Mouse (Mus musculus) limb, embryonic 11.5 days (tissue): ENCODE measurements around the gene Hnrnpab. TPM values are rescaled to one million over a fixed set of nuclear protein-coding genes. Genes with fewer than 3 reads are reported as not detected.

ENCODE experiments used
- ATAC-seq: fragments of 200-750 bp; cut with Nextera tagmentation; 2 replicates; pipeline ENCODE4 v1.8.0; 2017; ENCODE audit warnings: low read depth; ENCODE audit not compliant: insufficient number of reproducible peaks, low FRiP score, low TSS enrichment
- DNase-seq: peaks from one replicate; pipeline ENCODE4 v3.0.0-alpha.2; 2015; ENCODE audit warnings: low spot score
- H3K27ac ChIP-seq: fragments of 300-500 bp; sonication (generic); replicated peaks from 2 replicates; pipeline ENCODE4 v1.5.1; 2014; ENCODE audit warnings: low read depth, mild to moderate bottlenecking, low read length
- H3K27me3 ChIP-seq: fragments of 300-500 bp; sonication (generic); 2 replicates; pipeline ENCODE4 v1.6.1; 2014; ENCODE audit warnings: mild to moderate bottlenecking, low read length, mixed read lengths; ENCODE audit not compliant: control insufficient read depth, insufficient read depth
- H3K36me3 ChIP-seq: fragments of 300-500 bp; sonication (generic); 2 replicates; pipeline ENCODE4 v1.6.1; 2014; ENCODE audit warnings: mild to moderate bottlenecking, low read length, moderate library complexity, mixed read lengths; ENCODE audit not compliant: control insufficient read depth, insufficient read depth
- H3K4me1 ChIP-seq: fragments of 300-500 bp; sonication (generic); 2 replicates; pipeline ENCODE4 v1.6.1; 2014; ENCODE audit warnings: low read length, mixed read lengths; ENCODE audit not compliant: control insufficient read depth, insufficient read depth
- H3K4me2 ChIP-seq: fragments of 300-500 bp; sonication (generic); 2 replicates; pipeline ENCODE4 v1.6.1; 2014; ENCODE audit warnings: low read depth, mild to moderate bottlenecking, moderate library complexity; ENCODE audit not compliant: severe bottlenecking
- H3K4me3 ChIP-seq: fragments of 300-500 bp; sonication (generic); 2 replicates; pipeline ENCODE4 v1.5.1; 2014; ENCODE audit warnings: low read depth, low read length
- H3K9ac ChIP-seq: fragments of 300-500 bp; sonication (generic); 2 replicates; pipeline ENCODE4 v1.6.1; 2014; ENCODE audit warnings: mild to moderate bottlenecking, low read length
- H3K9me3 ChIP-seq: fragments of 300-500 bp; sonication (generic); 2 replicates; pipeline ENCODE4 v1.6.1; 2016; ENCODE audit warnings: low read length; ENCODE audit not compliant: control insufficient read depth
- WGBS: fragments of 180-500 bp; shearing (Covaris S2); extraction: QIAGEN DNeasy Blood & Tissue Kit; methylation state at CpG from one replicate; pipeline ENCODE4 v1.1.7; 2014; 5-methylcytosine and 5-hydroxymethylcytosine counted together
- polyA plus RNA-seq: library from polyadenylated mRNA; unstranded; fragments of >200 nt; fragmentation: Nextera tagmentation; extraction: Ambion mirVana; gene quantifications from 2 replicates; pipeline ENCODE4 v1.2.1, GENCODE M21; 2014

Gene Hnrnpab
- 796 and 869 TPM in 2 replicates for polyA plus RNA-seq

- Histone ChIP-seq H3K4me3 (peak within 1 kb of the TSS; percentile 99), H3K27me3 (no peaks in the 10 kb centered on the region), H3K9me3 (no peaks in the 10 kb centered on the region), H3K27ac (peak within 1 kb of the TSS; percentile 92), H3K9ac (peak within 1 kb of the TSS; percentile 100), H3K4me2 (peak within 1 kb of the TSS; percentile 89), H3K4me1 (peaks cover 19% of the 10 kb centered on the region), H3K36me3 (peaks cover 30% of the 10 kb centered on the region)
- ATAC-seq = peak; percentile 91
- WGBS = under 1% methylated on average over 91 of the region's 91 CpGs
- DNase-seq = peak; percentile 99
Observed at GRCm38 (mm10) chr11:51606447-51607095, at the start of gene Hnrnpab. TSS of gene Hnrnpab (minus strand) at chr11:51606847.

GRCm38 (mm10) chr11:51654891-51655290 lies 48.2 kb upstream of the Hnrnpab start:
- H3K27me3 ChIP-seq = no peaks in the 10 kb centered on the region
- no peak overlapping the region for H3K9ac ChIP-seq
- 95% methylated on average over 3 of the region's 3 CpGs for WGBS
- no peak overlapping the region for H3K27ac ChIP-seq
- no peaks in the 10 kb centered on the region for H3K9me3 ChIP-seq
- no peak overlapping the region for H3K4me2 ChIP-seq
- no peaks in the 10 kb centered on the region for H3K36me3 ChIP-seq
- H3K4me1 ChIP-seq = peaks cover 14% of the 10 kb centered on the region
- no peak for DNase-seq
- no peak overlapping the region for H3K4me3 ChIP-seq
- ATAC-seq = no peak

GRCm38 (mm10) chr11:51653736-51654135 lies 47.1 kb upstream of the Hnrnpab start:
- Histone ChIP-seq H3K9ac (no peak overlapping the region), H3K4me2 (no peak overlapping the region), H3K4me1 (peaks cover 24% of the 10 kb centered on the region), H3K4me3 (no peak overlapping the region), H3K27me3 (no peaks in the 10 kb centered on the region), H3K9me3 (no peaks in the 10 kb centered on the region), H3K27ac (no peak overlapping the region), H3K36me3 (no peaks in the 10 kb centered on the region)
- no peak for ATAC-seq
- DNase-seq = no peak
- WGBS = 82% methylated on average over 6 of the region's 6 CpGs

- no peak overlapping the region for H3K4me3 ChIP-seq
- H3K4me2 ChIP-seq = no peak overlapping the region
- peaks cover 24% of the 10 kb centered on the region for H3K4me1 ChIP-seq
- DNase-seq = no peak
- H3K27me3 ChIP-seq = no peaks in the 10 kb centered on the region
- H3K36me3 ChIP-seq = no peaks in the 10 kb centered on the region
- no peak for ATAC-seq
- 91% methylated on average over 4 of the region's 4 CpGs for WGBS
- no peaks in the 10 kb centered on the region for H3K9me3 ChIP-seq
- no peak overlapping the region for H3K9ac ChIP-seq
- no peak overlapping the region for H3K27ac ChIP-seq
Observed at GRCm38 (mm10) chr11:51652889-51653418, 46.3 kb upstream of the Hnrnpab start.

- H3K9me3 ChIP-seq = no peaks in the 10 kb centered on the region
- DNase-seq (peak; percentile 82), ATAC-seq (peak; percentile 46; the same call in 1 of the 2 replicates)
- H3K4me2 ChIP-seq = peak within 1 kb of the TSS; percentile 96
- no peaks in the 10 kb centered on the region for H3K27me3 ChIP-seq
- peaks cover 38% of the 10 kb centered on the region for H3K4me1 ChIP-seq
- peak within 1 kb of the TSS; percentile 79 for H3K9ac ChIP-seq
- H3K27ac ChIP-seq = 0 out of 2 replicates have a peak within 1 kb of the TSS, but pooled peaks have one; percentile 21
- peak within 1 kb of the TSS; percentile 70 for H3K4me3 ChIP-seq
- WGBS = 1% methylated on average over 58 of the region's 70 CpGs
- H3K36me3 ChIP-seq = no peaks in the 10 kb centered on the region
Observed at GRCm38 (mm10) chr11:51650691-51651515, 44.3 kb upstream of the Hnrnpab start, which contains the start of the genes N4bp3 and D930048N14Rik. TSS of gene N4bp3 (minus strand) at chr11:51650842. TSS of gene D930048N14Rik (plus strand) at chr11:51650954.

GRCm38 (mm10) chr11:51650261-51650660 lies 43.6 kb upstream of the Hnrnpab start:
- Histone ChIP-seq H3K27me3 (no peaks in the 10 kb centered on the region), H3K9ac (peak overlapping the region; percentile 79), H3K27ac (0 out of 2 replicates have a peak overlapping the region, but pooled peaks have one; percentile 21), H3K9me3 (no peaks in the 10 kb centered on the region), H3K36me3 (no peaks in the 10 kb centered on the region), H3K4me1 (peaks cover 38% of the 10 kb centered on the region), H3K4me2 (peak overlapping the region; percentile 96), H3K4me3 (peak overlapping the region; percentile 70)
- ATAC-seq (0 out of 2 replicates have a peak, but pooled peaks have one; percentile 20), DNase-seq (no peak)
- 0% methylated on average over 30 of the region's 30 CpGs for WGBS

- peak overlapping the region; percentile 96 for H3K4me2 ChIP-seq
- no peak overlapping the region for H3K27ac ChIP-seq
- H3K27me3 ChIP-seq = no peaks in the 10 kb centered on the region
- DNase-seq = peak; percentile 43
- H3K36me3 ChIP-seq = no peaks in the 10 kb centered on the region
- WGBS = 6% methylated on average over 7 of the region's 7 CpGs
- H3K9ac ChIP-seq = peak overlapping the region; percentile 79
- H3K9me3 ChIP-seq = no peaks in the 10 kb centered on the region
- peaks cover 38% of the 10 kb centered on the region for H3K4me1 ChIP-seq
- ATAC-seq = no peak
- peak overlapping the region; percentile 70 for H3K4me3 ChIP-seq
Observed at GRCm38 (mm10) chr11:51649889-51650199, 43.2 kb upstream of the Hnrnpab start.
